Mouse (Mus musculus): ENCODE measurements at regions not wholly inside any gene's neighbourhood (a gene's known extent, or its start where the extent isn't known, plus 50 kb on each side); places are given as distances from the start of the nearest gene placed in this dataset.

- no peak for TF ChIP-seq POLR2A (IDR thresholded peaks at IDR 0.05; ENCODE audit: borderline replicate concordance, extremely low read depth, insufficient read depth, insufficient read length, poor library complexity, severe bottlenecking)
- no peak for TF ChIP-seq CTCF (IDR thresholded peaks at IDR 0.05; ENCODE audit: borderline replicate concordance, extremely low read depth, insufficient read depth, insufficient read length)
Observed at GRCm38 (mm10) chr4:56271390-56271789, 468.5 kb upstream of the Gm26657 start.

All from brain, embryonic 14.5 days (tissue).